Comparison of ENCODE assay signal across 27 mouse cellular contexts in the genomic region with DNA sequence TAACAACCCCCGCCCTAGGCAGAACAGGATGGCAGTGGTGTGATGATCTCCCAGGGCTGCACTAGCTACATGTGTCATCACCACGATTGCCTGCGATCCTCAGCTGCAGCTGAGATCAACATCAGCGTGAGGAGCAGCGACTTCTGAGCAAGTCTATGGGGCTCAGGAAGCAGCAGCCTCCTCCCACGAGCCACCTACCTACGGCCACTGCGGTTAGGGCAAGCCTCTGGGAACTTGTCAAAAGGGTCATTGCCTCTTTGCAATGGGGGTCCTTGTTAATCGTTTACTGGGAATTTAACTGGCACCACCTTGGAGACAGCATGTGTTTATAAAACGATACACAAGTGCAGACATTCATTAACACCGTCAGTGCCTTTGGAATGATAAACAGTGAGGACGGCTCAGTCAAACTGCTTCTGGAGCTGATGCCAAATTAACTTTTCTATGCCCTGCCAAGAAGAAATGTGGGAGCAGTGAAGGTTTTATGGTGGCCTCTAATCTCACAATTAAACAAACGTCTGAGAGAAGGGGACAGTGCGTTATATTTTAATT.
DNase-seq lines count a peak whose midpoint lies in the region; ATAC-seq and TF ChIP-seq lines count a peak whose summit lies in the region.
"Had no signal": no experiment of that assay in that cellular context is flagged by ENCODE, and none has a peak within 500 bp of the region (broad histone marks: within the 10 kb centered on the region; RNA-seq: fewer than 3 reads in every experiment).

No protein-coding gene starts in this region.

- no peaks in the 10 kb centered on the region for H3K36me3 ChIP-seq in forebrain, embryonic 15.5 days
- H3K36me3 ChIP-seq in forebrain, embryonic 10.5 days (replicated peaks), result no peaks in the 10 kb centered on the region
- H3K36me3 ChIP-seq in megakaryocyte, embryonic 14.5 days (replicated peaks; ENCODE audit: low read length), result no peaks in the 10 kb centered on the region
- H3K36me3 ChIP-seq in limb, embryonic 10.5 days, result no peaks in the 10 kb centered on the region
- no peaks in the 10 kb centered on the region for H3K36me3 ChIP-seq in lung, postnatal 0 days (ENCODE audit: insufficient read depth, low read length)
- H3K36me3 ChIP-seq: embryonic facial prominence, embryonic 12.5 days; heart, embryonic 12.5 days; limb, embryonic 13.5 days; liver, embryonic 12.5 days; midbrain, embryonic 13.5 days had no signal

- H3K4me3 ChIP-seq in forebrain, embryonic 15.5 days, result no peak overlapping the region
- H3K4me3 ChIP-seq in forebrain, embryonic 10.5 days, result no peak overlapping the region
- peak overlapping the region; percentile 42 for H3K4me3 ChIP-seq in megakaryocyte, embryonic 14.5 days (replicated peaks)
- H3K4me3 ChIP-seq in limb, embryonic 10.5 days, result no peak overlapping the region
- no peak overlapping the region for H3K4me3 ChIP-seq in lung, postnatal 0 days (ENCODE audit: low read depth, low read length)
- H3K4me3 ChIP-seq: embryonic facial prominence, embryonic 12.5 days; heart, embryonic 12.5 days; limb, embryonic 13.5 days; liver, embryonic 12.5 days; midbrain, embryonic 13.5 days had no signal

- H3K4me1 ChIP-seq in forebrain, embryonic 15.5 days, result peaks cover 13% of the 10 kb centered on the region
- peaks cover 10% of the 10 kb centered on the region; the same call in 1 of the 2 replicates for H3K4me1 ChIP-seq in forebrain, embryonic 10.5 days
- no peaks in the 10 kb centered on the region for H3K4me1 ChIP-seq in megakaryocyte, embryonic 14.5 days
- peaks cover 13% of the 10 kb centered on the region for H3K4me1 ChIP-seq in limb, embryonic 10.5 days
- H3K4me1 ChIP-seq in lung, postnatal 0 days (ENCODE audit: insufficient read depth, low read depth, low read length), result no peaks in the 10 kb centered on the region
- H3K4me1 ChIP-seq: embryonic facial prominence, embryonic 12.5 days; heart, embryonic 12.5 days; liver, embryonic 12.5 days; midbrain, embryonic 13.5 days had no signal

- H3K27ac ChIP-seq in forebrain, embryonic 15.5 days (replicated peaks), result no peak overlapping the region
- no peak overlapping the region for H3K27ac ChIP-seq in forebrain, embryonic 10.5 days
- H3K27ac ChIP-seq in limb, embryonic 10.5 days, result 0 out of 2 replicates have a peak overlapping the region, but pooled peaks have one; percentile 19
- H3K27ac ChIP-seq in lung, postnatal 0 days (ENCODE audit: low read length), result no peak overlapping the region
- H3K27ac ChIP-seq: embryonic facial prominence, embryonic 12.5 days; hindbrain, postnatal 0 days; limb, embryonic 13.5 days; liver, embryonic 12.5 days; midbrain, embryonic 13.5 days had no signal

- H3K9me3 ChIP-seq in forebrain, embryonic 15.5 days, result no peaks in the 10 kb centered on the region
- H3K9me3 ChIP-seq in forebrain, embryonic 10.5 days, result no peaks in the 10 kb centered on the region
- no peaks in the 10 kb centered on the region for H3K9me3 ChIP-seq in megakaryocyte, embryonic 14.5 days
- H3K9me3 ChIP-seq in limb, embryonic 10.5 days (replicated peaks), result no peaks in the 10 kb centered on the region
- H3K9me3 ChIP-seq in lung, postnatal 0 days (ENCODE audit: low read length), result no peaks in the 10 kb centered on the region
- H3K9me3 ChIP-seq: embryonic facial prominence, embryonic 12.5 days; heart, embryonic 12.5 days; limb, embryonic 13.5 days; liver, embryonic 12.5 days; midbrain, embryonic 13.5 days had no signal

- 0 out of 2 replicates have a peak overlapping the region, but pooled peaks have one; percentile 16 for H3K4me2 ChIP-seq in forebrain, embryonic 15.5 days (replicated peaks)
- no peak overlapping the region for H3K4me2 ChIP-seq in lung, postnatal 0 days (replicated peaks; ENCODE audit: low read depth, low read length)
- H3K4me2 ChIP-seq: embryonic facial prominence, embryonic 12.5 days; heart, embryonic 12.5 days; limb, embryonic 13.5 days; liver, embryonic 12.5 days; midbrain, embryonic 13.5 days had no signal

- 29% methylated on average over 14 of the region's 14 CpGs for WGBS in forebrain, embryonic 15.5 days
- 76% methylated on average over 14 of the region's 14 CpGs for WGBS in forebrain, embryonic 10.5 days
- WGBS in limb, embryonic 10.5 days, result 41% methylated on average over 14 of the region's 14 CpGs
- WGBS in lung, postnatal 0 days, result 29% methylated on average over 14 of the region's 14 CpGs

- no peaks in the 10 kb centered on the region for H3K27me3 ChIP-seq in forebrain, embryonic 15.5 days
- H3K27me3 ChIP-seq in forebrain, embryonic 10.5 days (ENCODE audit: poor library complexity, severe bottlenecking), result no peaks in the 10 kb centered on the region
- peaks cover 2% of the 10 kb centered on the region for H3K27me3 ChIP-seq in megakaryocyte, embryonic 14.5 days (replicated peaks)
- peaks cover 5% of the 10 kb centered on the region; the same call in 1 of the 2 replicates for H3K27me3 ChIP-seq in limb, embryonic 10.5 days (ENCODE audit: low read depth, poor library complexity, severe bottlenecking)
- H3K27me3 ChIP-seq in lung, postnatal 0 days (replicated peaks; ENCODE audit: insufficient read depth, low read length), result no peaks in the 10 kb centered on the region
- H3K27me3 ChIP-seq: embryonic facial prominence, embryonic 12.5 days; liver, embryonic 12.5 days; midbrain, embryonic 13.5 days had no signal

- peak; percentile 64; the same call in 1 of the 2 replicates for ATAC-seq in forebrain, embryonic 15.5 days (replicated peaks)
- no peak for ATAC-seq in megakaryocyte, adult 5-6 weeks (ENCODE audit: poor library complexity, severe bottlenecking)
- ATAC-seq in lung, postnatal 0 days, result no peak
- ATAC-seq: CD4-positive, CD25-positive, alpha-beta regulatory T cell, adult 4 months; hindbrain, postnatal 0 days; intestine, postnatal 0 days; liver, embryonic 12.5 days; midbrain, embryonic 13.5 days had no signal

- no peak overlapping the region for H3K9ac ChIP-seq in forebrain, embryonic 15.5 days (replicated peaks)
- H3K9ac ChIP-seq in lung, postnatal 0 days (replicated peaks; ENCODE audit: low read depth), result no peak overlapping the region
- H3K9ac ChIP-seq: embryonic facial prominence, embryonic 12.5 days; heart, embryonic 12.5 days; limb, embryonic 13.5 days; liver, embryonic 12.5 days; midbrain, embryonic 13.5 days had no signal

- no peak for DNase-seq in forebrain, embryonic 10.5 days (ENCODE audit: extremely low spot score, low spot score)
- peak; percentile 48 for DNase-seq in forelimb bud, embryonic 11.5 days (ENCODE audit: low read depth, low spot score)
- DNase-seq in limb, embryonic 10.5 days (ENCODE audit: low spot score), result no peak
- no peak for DNase-seq in lung, postnatal 0 days (ENCODE audit: low spot score)
- DNase-seq in right cerebral cortex, postnatal 4 days, result no peak
- DNase-seq: adrenal gland, adult 2 months; cerebellum, adult 18-20 months; cerebellum, postnatal 14 days; gastrocnemius, postnatal 10 days; heart, adult 18-20 months; heart, postnatal 10 days; layer of hippocampus, postnatal 36 days; lung, adult 18-20 months; lung, postnatal 14 days; right cerebral cortex, postnatal 25 days; thymus, postnatal 4 days had no signal

- TF ChIP-seq EP300 in lung, postnatal 0 days (IDR thresholded peaks at IDR 0.05), result no peak

- no peak for TF ChIP-seq CTCF in lung, postnatal 0 days (IDR thresholded peaks at IDR 0.05)
